Mouse (Mus musculus): ENCODE measurements around the gene Sp2. TPM values are rescaled to one million over a fixed set of nuclear protein-coding genes. Genes with fewer than 3 reads are reported as not detected.

Sp2 gene
- polyA plus RNA-seq, 1 experiment from 2014 or later, result 18.7 TPM

DNA sequence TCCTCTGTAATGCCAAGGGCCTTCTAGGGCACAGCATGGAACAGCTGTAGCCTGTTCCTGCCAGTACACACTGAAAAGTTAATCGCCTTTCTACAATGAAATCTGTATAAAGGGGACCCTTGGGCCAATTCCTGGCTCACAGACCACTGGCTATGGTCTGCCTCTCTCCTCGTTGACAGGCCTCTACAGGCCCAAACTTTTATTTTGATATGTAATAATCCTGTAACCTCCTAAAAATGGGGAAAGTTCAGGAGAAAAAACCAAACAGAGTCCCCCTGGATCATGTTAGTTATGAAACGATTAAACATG is 6.4 kb downstream of the Sp2 start:
- H3K27me3 ChIP-seq, result 0 out of 2 replicates have a peak, but pooled peaks cover 3% of the 10 kb centered on the region
- H3K4me2 ChIP-seq (replicated peaks), result peak overlapping the region; percentile 71
- peak overlapping the region; percentile 92 for H3K27ac ChIP-seq
- peak overlapping the region; percentile 81 for H3K4me3 ChIP-seq
- no peaks in the 10 kb centered on the region for H3K36me3 ChIP-seq
- peak overlapping the region; percentile 95 for H3K9ac ChIP-seq
- WGBS, result 47% methylated on average over 3 of the region's 3 CpGs
- H3K9me3 ChIP-seq, result no peaks in the 10 kb centered on the region
- ATAC-seq (ENCODE audit: low FRiP score, low read depth), result no peak
- peaks cover 26% of the 10 kb centered on the region for H3K4me1 ChIP-seq

DNA sequence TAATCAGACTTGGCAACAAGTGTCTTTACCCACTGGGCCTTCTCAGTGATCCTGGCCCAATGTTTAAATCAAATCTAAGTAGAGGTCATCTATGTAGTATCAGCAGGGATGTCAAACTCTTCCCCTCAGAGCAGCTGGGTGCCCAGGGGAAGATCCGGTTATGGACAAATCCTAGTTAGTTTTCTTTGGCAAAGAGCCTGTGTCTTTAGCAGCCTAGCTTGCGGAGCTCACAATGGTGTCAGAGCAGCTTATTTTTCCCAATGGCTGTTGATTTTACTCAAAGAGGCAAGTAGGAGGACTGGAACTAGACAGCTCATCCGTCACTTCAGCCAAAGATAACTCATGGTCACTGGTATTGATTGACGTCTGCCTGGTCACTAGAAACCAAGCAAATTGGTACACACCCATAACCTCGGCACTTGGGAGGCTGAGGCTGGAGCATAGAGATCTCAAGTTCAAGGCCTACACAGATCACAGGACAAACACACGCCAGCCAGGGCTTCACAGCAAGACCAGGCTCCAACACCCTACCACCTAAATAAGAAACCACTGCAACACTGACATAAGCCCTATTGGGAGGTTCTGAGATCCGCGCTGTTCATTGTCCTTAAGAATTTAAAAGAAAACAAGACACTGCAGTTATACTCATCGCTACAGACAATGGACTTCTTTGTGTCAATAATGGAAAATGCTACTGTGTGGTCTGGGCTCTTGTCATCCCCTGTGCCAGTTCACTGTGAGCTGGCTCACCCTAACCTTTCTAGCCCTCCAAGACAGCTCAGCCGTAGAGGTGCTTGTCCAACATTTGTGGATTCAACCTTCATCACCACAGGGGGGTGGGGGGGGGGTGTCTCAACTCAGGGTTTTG is 7.0 kb downstream of the Sp2 start:
- WGBS, result 86% methylated on average over 10 of the region's 10 CpGs
- H3K27ac ChIP-seq, result peak overlapping the region; percentile 92; the same call in 1 of the 2 replicates
- H3K4me2 ChIP-seq (replicated peaks), result peak overlapping the region; percentile 71
- H3K27me3 ChIP-seq, result no peaks in the 10 kb centered on the region
- H3K9ac ChIP-seq, result peak overlapping the region; percentile 95
- ATAC-seq (ENCODE audit: low FRiP score, low read depth), result no peak
- no peaks in the 10 kb centered on the region for H3K36me3 ChIP-seq
- peaks cover 29% of the 10 kb centered on the region for H3K4me1 ChIP-seq
- H3K4me3 ChIP-seq, result peak overlapping the region; percentile 81
- no peaks in the 10 kb centered on the region for H3K9me3 ChIP-seq

DNA sequence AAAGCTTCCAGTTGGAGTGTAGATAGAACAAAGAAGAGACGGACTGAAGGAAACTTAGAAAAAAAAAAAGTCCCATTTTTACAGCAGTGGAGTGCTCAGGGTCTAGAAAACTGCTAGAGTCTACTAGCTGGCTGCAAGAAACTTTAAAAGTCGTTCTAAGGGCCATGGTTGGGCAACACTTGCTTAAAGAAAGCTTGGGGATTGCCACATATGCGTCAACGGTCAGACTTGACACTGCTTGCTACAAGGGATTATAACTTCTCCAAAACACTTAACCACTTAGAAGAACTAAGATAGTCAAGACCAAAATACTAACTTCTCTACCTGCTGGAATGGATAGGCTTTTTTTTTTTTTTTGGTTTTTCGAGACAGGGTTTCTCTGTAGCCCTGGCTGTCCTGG is 7.9 kb downstream of the Sp2 start:
- no peak for ATAC-seq (ENCODE audit: low FRiP score, low read depth)
- Histone ChIP-seq H3K4me3 (no peak overlapping the region), H3K27me3 (no peaks in the 10 kb centered on the region), H3K27ac (0 out of 2 replicates have a peak overlapping the region, but pooled peaks have one; percentile 6), H3K4me1 (peaks cover 35% of the 10 kb centered on the region), H3K9ac (no peak overlapping the region), H3K9me3 (no peaks in the 10 kb centered on the region), H3K4me2 (replicated peaks) (no peak overlapping the region), H3K36me3 (no peaks in the 10 kb centered on the region)
- 80% methylated on average over 5 of the region's 5 CpGs for WGBS

DNA sequence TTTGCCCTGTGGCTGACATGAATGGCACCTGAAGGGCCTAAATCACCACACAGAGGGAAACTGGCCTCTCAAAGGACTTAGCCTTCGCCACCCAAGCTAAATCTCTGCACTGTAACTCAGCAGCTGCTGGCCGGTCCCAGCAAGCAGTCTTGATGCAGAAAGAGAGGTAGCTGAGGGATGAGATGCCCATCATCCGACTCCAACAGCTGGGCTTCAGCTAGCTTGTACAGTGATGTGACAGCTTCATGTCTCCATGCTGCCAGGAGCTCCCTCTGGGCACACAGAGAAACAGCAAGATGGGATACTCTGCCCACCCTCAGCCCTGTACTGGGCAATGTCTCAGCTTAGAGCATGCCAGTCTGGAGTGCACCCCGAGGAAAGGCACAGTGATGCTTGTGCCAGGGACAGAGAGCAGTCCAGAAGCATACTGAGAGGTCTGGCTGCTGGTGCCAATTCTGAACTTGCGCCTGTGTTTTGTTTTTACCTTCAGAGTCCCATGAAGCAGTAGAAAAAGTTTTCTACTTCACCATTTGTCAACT is 9.3 kb downstream of the Sp2 start:
- peaks cover 37% of the 10 kb centered on the region for H3K4me1 ChIP-seq
- no peak overlapping the region for H3K4me2 ChIP-seq (replicated peaks)
- 83% methylated on average over 5 of the region's 5 CpGs for WGBS
- no peaks in the 10 kb centered on the region for H3K36me3 ChIP-seq
- H3K9ac ChIP-seq, result 0 out of 2 replicates have a peak overlapping the region, but pooled peaks have one; percentile 43
- no peaks in the 10 kb centered on the region for H3K9me3 ChIP-seq
- no peak overlapping the region for H3K4me3 ChIP-seq
- H3K27me3 ChIP-seq, result no peaks in the 10 kb centered on the region
- peak overlapping the region; percentile 33; the same call in 1 of the 2 replicates for H3K27ac ChIP-seq
- no peak for ATAC-seq (ENCODE audit: low FRiP score, low read depth)

DNA sequence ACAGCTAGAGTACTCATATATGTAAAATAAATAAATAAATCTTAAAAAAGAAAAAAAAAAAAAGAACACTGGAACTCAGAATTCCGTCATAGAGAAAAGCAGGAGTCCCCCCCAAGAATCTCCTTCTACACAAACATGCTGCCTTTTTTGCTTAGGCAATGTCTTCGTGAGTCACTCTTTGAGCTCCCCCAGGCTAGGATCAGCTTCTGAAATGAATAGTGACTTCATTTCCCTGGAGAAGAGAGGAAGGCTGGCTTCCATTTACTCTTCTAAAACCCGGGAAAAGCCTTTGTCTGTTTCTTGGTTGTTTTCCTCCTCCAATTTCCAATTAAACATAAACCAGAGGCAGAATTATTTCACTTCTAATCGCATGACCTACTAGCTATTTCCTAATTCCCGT is 9.9 kb downstream of the Sp2 start:
- Histone ChIP-seq H3K36me3 (no peaks in the 10 kb centered on the region), H3K9me3 (no peaks in the 10 kb centered on the region), H3K9ac (no peak overlapping the region), H3K27ac (no peak overlapping the region; the same call in 1 of the 2 replicates), H3K4me3 (no peak overlapping the region), H3K4me1 (peaks cover 33% of the 10 kb centered on the region), H3K27me3 (no peaks in the 10 kb centered on the region), H3K4me2 (replicated peaks) (no peak overlapping the region)
- ATAC-seq (ENCODE audit: low FRiP score, low read depth), result no peak
- 76% methylated on average over 5 of the region's 5 CpGs for WGBS

- peak overlapping the region; percentile 46 for H3K9ac ChIP-seq
- H3K4me1 ChIP-seq, result peaks cover 20% of the 10 kb centered on the region
- no peaks in the 10 kb centered on the region for H3K9me3 ChIP-seq
- no peaks in the 10 kb centered on the region for H3K36me3 ChIP-seq
- 64% methylated on average over 3 of the region's 3 CpGs for WGBS
- no peaks in the 10 kb centered on the region for H3K27me3 ChIP-seq
- H3K27ac ChIP-seq, result peak overlapping the region; percentile 80
- no peak overlapping the region for H3K4me2 ChIP-seq (replicated peaks)
- H3K4me3 ChIP-seq, result no peak overlapping the region
- no peak for ATAC-seq (ENCODE audit: low FRiP score, low read depth)
Observed at GRCm38 (mm10) chr11:96970341-96970740, 12.4 kb downstream of the Sp2 start.

DNA sequence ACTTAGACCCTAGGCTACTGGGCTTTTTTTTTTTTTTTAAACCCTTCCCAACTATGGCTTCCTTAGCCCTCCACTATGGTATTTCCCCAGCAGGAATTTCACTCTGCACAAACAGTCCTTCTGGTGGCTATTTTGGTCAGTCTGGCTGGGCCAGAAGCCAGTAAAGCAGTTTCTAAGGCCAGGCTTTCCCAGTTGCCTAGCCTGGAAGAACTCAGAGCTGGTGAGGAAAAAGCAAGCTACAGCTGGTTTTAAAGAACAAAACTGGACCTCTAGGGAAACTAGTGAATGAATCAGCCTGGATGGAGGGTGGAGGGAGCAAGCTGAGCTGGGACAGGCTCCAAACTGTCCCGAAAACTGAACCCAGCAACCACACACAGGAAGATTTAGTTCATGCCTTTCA is 13.0 kb downstream of the Sp2 start:
- Histone ChIP-seq H3K27me3 (no peaks in the 10 kb centered on the region), H3K36me3 (no peaks in the 10 kb centered on the region), H3K9ac (peak overlapping the region; percentile 46), H3K4me2 (replicated peaks) (no peak overlapping the region), H3K27ac (peak overlapping the region; percentile 80), H3K9me3 (no peaks in the 10 kb centered on the region), H3K4me1 (peaks cover 17% of the 10 kb centered on the region), H3K4me3 (no peak overlapping the region)
- WGBS, result 38% methylated on average over 1 of the region's 1 CpGs
- peak; percentile 38; the same call in 1 of the 2 replicates for ATAC-seq (ENCODE audit: low FRiP score, low read depth)

DNA sequence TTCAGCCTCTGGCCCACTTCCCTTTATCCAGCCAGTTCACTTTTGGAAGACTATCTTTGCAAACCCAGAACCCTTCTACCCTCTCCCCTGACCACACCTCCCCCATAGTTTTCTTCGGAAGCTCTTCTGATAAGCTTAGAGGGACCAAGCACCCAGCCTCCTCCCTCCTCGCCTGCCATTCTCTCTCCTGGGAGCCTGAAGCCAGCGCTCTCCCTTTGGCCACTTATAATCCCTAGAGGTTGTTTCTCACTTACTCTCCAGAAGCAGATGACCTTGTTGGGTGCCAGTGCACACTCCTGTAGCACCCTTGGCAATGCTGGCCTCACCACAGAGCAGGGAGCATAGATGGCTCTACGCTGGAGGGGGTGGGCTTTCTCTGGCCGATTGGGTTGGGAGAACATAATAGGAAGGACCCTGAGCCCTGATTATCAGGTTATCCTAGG is 13.5 kb downstream of the Sp2 start:
- Histone ChIP-seq H3K4me1 (peaks cover 17% of the 10 kb centered on the region), H3K9me3 (no peaks in the 10 kb centered on the region), H3K36me3 (no peaks in the 10 kb centered on the region), H3K27me3 (no peaks in the 10 kb centered on the region), H3K4me3 (no peak overlapping the region), H3K4me2 (replicated peaks) (no peak overlapping the region), H3K27ac (peak overlapping the region; percentile 80), H3K9ac (no peak overlapping the region; the same call in 1 of the 2 replicates)
- WGBS, result 72% methylated on average over 5 of the region's 5 CpGs
- ATAC-seq (ENCODE audit: low FRiP score, low read depth), result no peak

DNA sequence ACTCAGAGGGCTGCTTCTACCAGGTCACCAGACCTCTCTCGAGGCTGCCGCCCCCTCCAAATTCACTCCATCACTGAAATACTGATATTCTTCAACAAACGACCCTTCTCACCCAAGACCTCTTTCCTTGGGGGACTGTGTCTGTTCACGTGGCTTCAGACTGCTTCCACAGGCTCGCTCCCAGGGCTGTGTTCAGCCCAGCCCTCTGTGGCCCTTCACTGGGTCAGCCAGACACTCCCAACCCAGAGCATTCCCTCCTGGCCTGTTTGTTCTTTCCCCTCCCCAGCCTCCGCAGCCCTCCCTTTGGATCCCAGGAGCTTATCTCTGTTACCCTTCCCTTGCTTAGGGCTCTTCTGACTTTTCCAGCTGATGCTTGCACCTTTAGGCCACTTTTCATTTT is 14.3 kb downstream of the Sp2 start:
- Histone ChIP-seq H3K9ac (0 out of 2 replicates have a peak overlapping the region, but pooled peaks have one; percentile 2), H3K36me3 (no peaks in the 10 kb centered on the region), H3K4me3 (no peak overlapping the region), H3K27ac (no peak overlapping the region), H3K27me3 (no peaks in the 10 kb centered on the region), H3K4me1 (peaks cover 19% of the 10 kb centered on the region), H3K9me3 (no peaks in the 10 kb centered on the region), H3K4me2 (replicated peaks) (no peak overlapping the region)
- ATAC-seq (ENCODE audit: low FRiP score, low read depth), result no peak
- 58% methylated on average over 6 of the region's 6 CpGs for WGBS

- 83% methylated on average over 11 of the region's 11 CpGs for WGBS
Observed at GRCm38 (mm10) chr11:96967544-96968269, 15.1 kb downstream of the Sp2 start.

GRCm38 (mm10) chr11:96966914-96967543 is 15.7 kb downstream of the Sp2 start:
- Histone ChIP-seq H3K4me2 (replicated peaks) (0 out of 2 replicates have a peak overlapping the region, but pooled peaks have one; percentile 4), H3K4me1 (peaks cover 21% of the 10 kb centered on the region), H3K9me3 (no peaks in the 10 kb centered on the region), H3K36me3 (peaks cover 11% of the 10 kb centered on the region), H3K27ac (no peak overlapping the region), H3K9ac (no peak overlapping the region; the same call in 1 of the 2 replicates), H3K27me3 (no peaks in the 10 kb centered on the region), H3K4me3 (no peak overlapping the region)
- 87% methylated on average over 13 of the region's 13 CpGs for WGBS
- ATAC-seq (ENCODE audit: low FRiP score, low read depth), result no peak

More at GRCm38 (mm10) chr11:96967544-96968269, 15.1 kb downstream of the Sp2 start:
- Histone ChIP-seq H3K9ac (peak overlapping the region; percentile 2; the same call in 1 of the 2 replicates), H3K4me3 (no peak overlapping the region), H3K36me3 (peaks cover 5% of the 10 kb centered on the region), H3K27ac (0 out of 2 replicates have a peak overlapping the region, but pooled peaks have one; percentile 33), H3K4me1 (peaks cover 21% of the 10 kb centered on the region), H3K27me3 (no peaks in the 10 kb centered on the region), H3K4me2 (replicated peaks) (no peak overlapping the region), H3K9me3 (no peaks in the 10 kb centered on the region)
- ATAC-seq (ENCODE audit: low FRiP score, low read depth), result no peak
